Mouse (Mus musculus) stomach, embryonic 14.5 days (tissue): ENCODE results near the gene Zmynd12. TPM values are rescaled to one million over a fixed set of nuclear protein-coding genes. Genes with fewer than 3 reads are reported as not detected.

Source experiments
- ATAC-seq: fragments of 200-750 bp; cut with Nextera tagmentation; 2 replicates; pipeline ENCODE4 v1.8.0; 2017; ENCODE audit warnings: low read depth, moderate TSS enrichment; ENCODE audit not compliant: insufficient number of reproducible peaks, insufficient read depth, low FRiP score
- H3K27ac ChIP-seq: fragments of 300-500 bp; sonication (generic); 2 replicates; pipeline ENCODE4 v1.5.1; 2014; ENCODE audit warnings: mild to moderate bottlenecking, low read length, moderate library complexity, mixed read lengths
- H3K27me3 ChIP-seq: fragments of 300-500 bp; sonication (generic); 2 replicates; pipeline ENCODE4 v1.6.1; 2014; ENCODE audit warnings: low read length, control low read depth, mixed read lengths; ENCODE audit not compliant: control insufficient read depth, insufficient read depth
- H3K36me3 ChIP-seq: fragments of 300-500 bp; sonication (generic); 2 replicates; pipeline ENCODE4 v1.6.1; 2014; ENCODE audit warnings: mild to moderate bottlenecking, control low read depth, low read length, moderate library complexity, mixed read lengths; ENCODE audit not compliant: control insufficient read depth, insufficient read depth
- H3K4me1 ChIP-seq: fragments of 300-500 bp; sonication (generic); 2 replicates; pipeline ENCODE4 v1.6.1; 2014; ENCODE audit warnings: low read length, control low read depth, mixed read lengths; ENCODE audit not compliant: control insufficient read depth, insufficient read depth
- H3K4me2 ChIP-seq: fragments of 300-500 bp; sonication (generic); replicated peaks from 2 replicates; pipeline ENCODE4 v1.6.1; 2014; ENCODE audit warnings: low read depth, low read length, control low read depth
- H3K4me3 ChIP-seq: fragments of 300-500 bp; sonication (generic); 2 replicates; pipeline ENCODE4 v1.5.1; 2014; ENCODE audit warnings: low read depth, low read length, control low read depth
- H3K9ac ChIP-seq: fragments of 300-500 bp; sonication (generic); replicated peaks from 2 replicates; pipeline ENCODE4 v1.6.1; 2014; ENCODE audit warnings: low read depth, mild to moderate bottlenecking, control low read depth, low read length, moderate library complexity, mixed read lengths
- H3K9me3 ChIP-seq: fragments of 300-500 bp; sonication (generic); 2 replicates; pipeline ENCODE4 v1.6.1; 2016; ENCODE audit warnings: low read depth, low read length, control low read depth; ENCODE audit not compliant: control insufficient read depth
- WGBS: fragments of 180-500 bp; shearing (Covaris S2); extraction: QIAGEN DNeasy Blood & Tissue Kit; methylation state at CpG from one replicate; pipeline ENCODE4 v1.1.7; 2014; 5-methylcytosine and 5-hydroxymethylcytosine counted together
- polyA plus RNA-seq: library from polyadenylated mRNA; unstranded; fragments of >200 nt; fragmentation: Nextera tagmentation; extraction: Ambion mirVana; gene quantifications from 2 replicates; pipeline ENCODE4 v1.2.1, GENCODE M21; 2014

The Zmynd12 gene
- polyA plus RNA-seq, 1 experiment from 2014 or later, result not detected

GRCm38 (mm10) chr4:119427680-119428079, 5.1 kb downstream of the Zmynd12 start:
- H3K36me3 ChIP-seq, result no peaks in the 10 kb centered on the region
- no peak overlapping the region for H3K4me2 ChIP-seq
- H3K4me1 ChIP-seq, result no peaks in the 10 kb centered on the region
- H3K9me3 ChIP-seq, result no peaks in the 10 kb centered on the region
- no peak overlapping the region for H3K27ac ChIP-seq
- no peak for ATAC-seq
- 53% methylated on average over 2 of the region's 2 CpGs for WGBS
- no peaks in the 10 kb centered on the region for H3K27me3 ChIP-seq
- H3K9ac ChIP-seq, result no peak overlapping the region
- H3K4me3 ChIP-seq, result no peak overlapping the region

DNA sequence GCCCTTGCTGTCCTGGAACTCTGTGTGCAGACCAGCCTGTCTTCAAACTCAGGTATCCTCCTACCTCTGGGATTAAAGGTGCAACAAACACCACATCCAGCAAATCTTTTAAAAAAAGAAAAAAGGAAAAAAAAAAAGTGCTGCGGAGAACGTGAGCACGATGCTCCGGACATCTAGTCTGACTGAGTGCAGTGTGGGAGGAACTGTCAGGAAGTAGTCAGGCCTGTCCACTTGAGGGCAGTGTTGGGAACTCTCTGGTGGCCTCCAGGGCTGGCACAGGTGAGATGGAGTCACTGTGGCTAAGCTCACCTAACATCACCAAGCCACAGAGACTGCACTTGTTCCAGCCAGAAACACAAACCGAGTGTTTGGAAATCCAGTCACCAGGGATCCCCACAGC, 8.1 kb downstream of the Zmynd12 start:
- Histone ChIP-seq H3K27ac (no peak overlapping the region), H3K4me2 (no peak overlapping the region), H3K36me3 (no peaks in the 10 kb centered on the region), H3K9me3 (no peaks in the 10 kb centered on the region), H3K4me3 (no peak overlapping the region), H3K9ac (no peak overlapping the region), H3K27me3 (no peaks in the 10 kb centered on the region), H3K4me1 (no peaks in the 10 kb centered on the region)
- WGBS, result 23% methylated on average over 5 of the region's 5 CpGs
- no peak for ATAC-seq

DNA sequence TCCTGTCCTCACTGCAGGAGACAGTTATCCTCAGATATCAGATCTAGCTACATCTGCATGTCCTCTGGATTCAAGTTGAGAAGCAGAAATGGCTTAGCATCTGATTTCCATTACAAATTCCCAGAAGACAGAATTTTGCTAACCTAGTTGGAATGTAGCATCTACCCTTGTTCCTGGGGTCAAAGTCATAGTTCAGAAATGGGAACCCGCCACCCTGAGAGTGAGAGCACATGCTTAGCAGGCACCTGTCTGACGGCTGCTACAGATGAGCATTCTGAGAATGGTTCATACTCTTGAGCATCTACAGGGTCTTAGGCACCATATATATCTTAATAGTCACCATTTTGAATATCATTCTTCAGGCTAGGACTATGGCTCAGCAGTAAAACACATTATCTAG, 15.3 kb downstream of the Zmynd12 start:
- Histone ChIP-seq H3K27ac (no peak overlapping the region), H3K4me2 (no peak overlapping the region), H3K9ac (no peak overlapping the region), H3K4me3 (no peak overlapping the region), H3K27me3 (no peaks in the 10 kb centered on the region), H3K36me3 (no peaks in the 10 kb centered on the region), H3K4me1 (no peaks in the 10 kb centered on the region), H3K9me3 (no peaks in the 10 kb centered on the region)
- no peak for ATAC-seq
- 87% methylated on average over 2 of the region's 2 CpGs for WGBS

DNA sequence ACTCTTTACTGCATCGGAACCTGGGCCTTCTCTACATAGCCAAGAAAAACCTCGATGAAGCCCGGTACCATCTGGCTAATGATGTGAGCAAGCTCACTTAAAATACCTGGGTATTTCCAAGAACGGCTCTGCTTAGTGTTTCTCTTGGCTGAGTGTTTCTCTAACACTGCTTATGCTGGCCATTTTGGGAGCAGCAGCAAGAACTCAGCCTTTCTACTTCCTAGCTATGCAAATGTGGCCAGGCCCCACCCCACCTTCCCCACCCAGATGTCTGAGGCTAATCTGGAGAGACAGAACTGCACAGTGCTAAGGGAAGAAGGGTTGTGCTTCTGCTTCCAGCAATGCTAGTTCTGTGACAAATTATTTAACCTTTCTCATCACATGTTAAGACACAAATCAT, 19.2 kb downstream of the Zmynd12 start:
- ATAC-seq, result no peak
- 89% methylated on average over 4 of the region's 4 CpGs for WGBS
- no peaks in the 10 kb centered on the region for H3K27me3 ChIP-seq
- no peaks in the 10 kb centered on the region for H3K36me3 ChIP-seq
- no peak overlapping the region for H3K4me2 ChIP-seq
- no peak overlapping the region for H3K9ac ChIP-seq
- no peak overlapping the region for H3K4me3 ChIP-seq
- H3K4me1 ChIP-seq, result no peaks in the 10 kb centered on the region
- no peak overlapping the region for H3K27ac ChIP-seq
- H3K9me3 ChIP-seq, result no peaks in the 10 kb centered on the region

- Histone ChIP-seq H3K9me3 (no peaks in the 10 kb centered on the region), H3K9ac (no peak overlapping the region), H3K4me1 (no peaks in the 10 kb centered on the region), H3K27ac (no peak overlapping the region), H3K4me3 (no peak overlapping the region), H3K36me3 (no peaks in the 10 kb centered on the region), H3K4me2 (no peak overlapping the region), H3K27me3 (no peaks in the 10 kb centered on the region)
- 56% methylated on average over 6 of the region's 6 CpGs for WGBS
- no peak for ATAC-seq
Measured at GRCm38 (mm10) chr4:119442539-119442938, 19.9 kb downstream of the Zmynd12 start.

DNA sequence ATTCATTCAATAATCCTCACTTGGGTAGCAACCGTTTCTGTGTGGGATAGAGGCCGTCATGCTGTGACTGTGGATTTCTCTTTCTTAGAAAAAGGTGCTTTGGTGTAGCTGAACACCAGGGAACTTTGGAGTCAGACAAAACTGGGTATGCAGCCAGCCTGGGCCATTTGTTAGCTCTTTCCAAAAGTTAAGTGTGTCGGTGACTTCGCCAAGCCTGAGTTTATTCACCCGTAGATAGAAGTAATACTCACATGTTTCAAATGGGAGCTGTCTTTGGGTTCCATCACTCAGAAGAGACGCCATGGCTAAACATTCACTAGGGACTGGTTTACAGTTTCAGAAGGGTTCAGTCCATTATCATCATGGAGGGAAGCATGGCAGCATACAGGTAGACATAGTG, 24.6 kb downstream of the Zmynd12 start:
- Histone ChIP-seq H3K9ac (no peak overlapping the region), H3K4me3 (no peak overlapping the region), H3K9me3 (no peaks in the 10 kb centered on the region), H3K27ac (no peak overlapping the region), H3K4me2 (no peak overlapping the region), H3K27me3 (no peaks in the 10 kb centered on the region), H3K36me3 (no peaks in the 10 kb centered on the region), H3K4me1 (no peaks in the 10 kb centered on the region)
- ATAC-seq, result no peak
- WGBS, result 87% methylated on average over 6 of the region's 6 CpGs

- Histone ChIP-seq H3K4me1 (no peaks in the 10 kb centered on the region), H3K4me2 (no peak overlapping the region), H3K9ac (no peak overlapping the region), H3K9me3 (no peaks in the 10 kb centered on the region), H3K27me3 (no peaks in the 10 kb centered on the region), H3K36me3 (no peaks in the 10 kb centered on the region), H3K4me3 (no peak overlapping the region), H3K27ac (no peak overlapping the region)
- WGBS, result 62% methylated on average over 3 of the region's 3 CpGs
- ATAC-seq, result no peak
Measured at GRCm38 (mm10) chr4:119447786-119448185, 25.2 kb downstream of the Zmynd12 start.

DNA sequence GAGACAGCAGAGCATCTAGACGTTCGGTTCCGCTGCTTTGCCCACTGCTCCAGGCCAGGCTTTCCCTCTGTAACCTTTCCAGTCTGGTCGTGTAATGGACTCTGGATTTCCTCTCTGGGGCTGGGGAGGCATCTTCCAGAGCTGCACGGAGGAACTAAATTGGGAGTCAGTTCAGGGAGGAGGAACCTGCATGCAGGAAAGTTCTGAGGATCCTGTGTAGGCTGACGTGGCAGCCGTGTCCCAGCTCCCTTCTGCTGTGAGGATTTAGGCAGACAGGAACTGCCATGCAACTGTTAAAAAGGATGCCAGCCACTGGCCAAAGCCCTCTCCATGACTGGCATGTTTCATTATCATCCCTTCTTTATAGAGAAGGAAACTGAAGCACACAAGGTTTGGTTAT, 27.8 kb downstream of the Zmynd12 start:
- 69% methylated on average over 7 of the region's 7 CpGs for WGBS
- no peaks in the 10 kb centered on the region for H3K4me1 ChIP-seq
- H3K4me3 ChIP-seq, result no peak overlapping the region
- H3K27ac ChIP-seq, result no peak overlapping the region
- H3K9me3 ChIP-seq, result no peaks in the 10 kb centered on the region
- H3K36me3 ChIP-seq, result no peaks in the 10 kb centered on the region
- H3K9ac ChIP-seq, result no peak overlapping the region
- no peaks in the 10 kb centered on the region for H3K27me3 ChIP-seq
- ATAC-seq, result no peak
- no peak overlapping the region for H3K4me2 ChIP-seq

GRCm38 (mm10) chr4:119453128-119453527, 30.5 kb downstream of the Zmynd12 start:
- no peaks in the 10 kb centered on the region for H3K27me3 ChIP-seq
- H3K9ac ChIP-seq, result no peak overlapping the region
- H3K9me3 ChIP-seq, result no peaks in the 10 kb centered on the region
- H3K27ac ChIP-seq, result no peak overlapping the region
- no peak for ATAC-seq
- no peaks in the 10 kb centered on the region for H3K36me3 ChIP-seq
- WGBS, result 54% methylated on average over 5 of the region's 5 CpGs
- H3K4me1 ChIP-seq, result no peaks in the 10 kb centered on the region
- H3K4me2 ChIP-seq, result no peak overlapping the region
- no peak overlapping the region for H3K4me3 ChIP-seq
